Mouse (Mus musculus): ENCODE measurements at regions not wholly inside any gene's neighbourhood (a gene's known extent, or its start where the extent isn't known, plus 50 kb on each side); places are given as distances from the start of the nearest gene placed in this dataset.
A peak's percentile ranks its signal among the peaks of the same experiment; 100 is the strongest.

DNA sequence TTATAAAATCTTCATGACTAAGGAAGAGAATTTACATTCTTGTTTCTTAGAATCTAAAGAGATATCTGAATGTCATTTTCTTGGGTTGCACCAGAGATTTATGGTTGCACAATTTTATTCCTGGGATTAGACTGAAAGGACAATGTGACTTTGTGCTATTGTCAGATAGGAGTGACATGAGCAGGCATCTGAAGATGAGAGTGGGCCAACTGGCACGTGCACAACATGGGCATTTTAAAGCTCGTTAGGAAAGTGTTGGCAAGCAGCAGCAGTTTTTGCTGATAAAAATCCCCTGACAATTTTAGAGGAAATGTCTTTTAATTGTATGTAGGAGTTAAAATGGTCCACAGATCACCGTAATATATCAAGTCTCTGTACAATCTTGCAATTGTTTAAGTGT is 178.9 kb upstream of the Tecrl start:
- no peaks in the 10 kb centered on the region for H3K36me3 ChIP-seq (ENCODE audit: control insufficient read depth, insufficient read depth, low read length)
- no peak overlapping the region for H3K27ac ChIP-seq (ENCODE audit: low read length)
- H3K9ac ChIP-seq (ENCODE audit: low read depth, low read length), result no peak overlapping the region
- no peak overlapping the region for H3K4me3 ChIP-seq (ENCODE audit: low read depth, low read length)
- no peak overlapping the region for H3K4me2 ChIP-seq (ENCODE audit: low read length)
- H3K27me3 ChIP-seq (ENCODE audit: control insufficient read depth, insufficient read depth, low read depth, low read length), result no peaks in the 10 kb centered on the region
- H3K4me1 ChIP-seq (ENCODE audit: control insufficient read depth, insufficient read depth, low read length), result no peaks in the 10 kb centered on the region
- WGBS, result 49% methylated on average over 3 of the region's 3 CpGs
- ATAC-seq, result no peak
- H3K9me3 ChIP-seq (replicated peaks; ENCODE audit: control insufficient read depth, low read length, poor library complexity, severe bottlenecking), result no peaks in the 10 kb centered on the region

GRCm38 (mm10) chr5:83518661-83519060 is 163.7 kb upstream of the Tecrl start:
- no peak overlapping the region for H3K27ac ChIP-seq (ENCODE audit: low read length)
- no peaks in the 10 kb centered on the region for H3K36me3 ChIP-seq (ENCODE audit: control insufficient read depth, insufficient read depth, low read length)
- no peaks in the 10 kb centered on the region for H3K27me3 ChIP-seq (ENCODE audit: control insufficient read depth, insufficient read depth, low read depth, low read length)
- H3K4me1 ChIP-seq (ENCODE audit: control insufficient read depth, insufficient read depth, low read length), result no peaks in the 10 kb centered on the region
- H3K9ac ChIP-seq (ENCODE audit: low read depth, low read length), result no peak overlapping the region
- ATAC-seq, result no peak
- no peak overlapping the region for H3K4me2 ChIP-seq (ENCODE audit: low read length)
- H3K9me3 ChIP-seq (replicated peaks; ENCODE audit: control insufficient read depth, low read length, poor library complexity, severe bottlenecking), result no peaks in the 10 kb centered on the region
- no peak overlapping the region for H3K4me3 ChIP-seq (ENCODE audit: low read depth, low read length)
- 68% methylated on average over 1 of the region's 1 CpGs for WGBS

DNA sequence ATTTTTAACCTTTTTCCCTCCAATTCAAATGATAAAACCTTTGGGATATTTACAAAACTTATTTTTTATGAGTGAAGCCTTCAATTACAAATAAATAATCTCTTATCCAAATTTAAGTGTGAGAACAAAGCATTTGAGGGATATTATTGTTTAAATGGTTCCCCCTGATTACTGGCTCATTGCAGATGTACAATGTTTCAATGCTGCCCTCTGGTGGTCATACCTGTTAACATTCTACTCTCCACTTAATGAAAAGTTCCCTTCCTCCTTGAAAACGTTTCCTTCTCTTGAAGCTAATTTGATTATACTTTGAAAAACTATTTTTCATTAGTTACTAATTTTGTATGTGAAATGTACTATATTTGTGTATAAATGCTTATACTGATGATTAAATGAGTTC is 129.1 kb upstream of the Tecrl start:
- whole genome bisulfite sequencing, result 8% methylated on average over 1 of the region's 1 CpGs
- no peaks in the 10 kb centered on the region for H3K36me3 ChIP-seq (ENCODE audit: control insufficient read depth, insufficient read depth, low read length)

GRCm38 (mm10) chr5:83440259-83440658 is 85.3 kb upstream of the Tecrl start:
- Histone ChIP-seq H3K4me2 (ENCODE audit: low read length) (no peak overlapping the region), H3K27me3 (ENCODE audit: control insufficient read depth, insufficient read depth, low read depth, low read length) (no peaks in the 10 kb centered on the region), H3K27ac (ENCODE audit: low read length) (no peak overlapping the region), H3K4me3 (ENCODE audit: low read depth, low read length) (no peak overlapping the region), H3K36me3 (ENCODE audit: control insufficient read depth, insufficient read depth, low read length) (no peaks in the 10 kb centered on the region), H3K9me3 (replicated peaks; ENCODE audit: control insufficient read depth, low read length, poor library complexity, severe bottlenecking) (no peaks in the 10 kb centered on the region), H3K4me1 (ENCODE audit: control insufficient read depth, insufficient read depth, low read length) (no peaks in the 10 kb centered on the region), H3K9ac (ENCODE audit: low read depth, low read length) (no peak overlapping the region)
- WGBS, result 5% methylated on average over 3 of the region's 3 CpGs
- ATAC-seq, result peak; percentile 54; the same call in 1 of the 2 replicates

More for the DNA sequence above, 129.1 kb upstream of the Tecrl start:
- H3K4me1 ChIP-seq (ENCODE audit: control insufficient read depth, insufficient read depth, low read length), result no peaks in the 10 kb centered on the region
- H3K27ac ChIP-seq (ENCODE audit: low read length), result no peak overlapping the region
- H3K9me3 ChIP-seq (replicated peaks; ENCODE audit: control insufficient read depth, low read length, poor library complexity, severe bottlenecking), result no peaks in the 10 kb centered on the region
- ATAC-seq, result no peak
- no peak overlapping the region for H3K9ac ChIP-seq (ENCODE audit: low read depth, low read length)
- H3K4me2 ChIP-seq (ENCODE audit: low read length), result no peak overlapping the region
- H3K27me3 ChIP-seq (ENCODE audit: control insufficient read depth, insufficient read depth, low read depth, low read length), result no peaks in the 10 kb centered on the region
- H3K4me3 ChIP-seq (ENCODE audit: low read depth, low read length), result no peak overlapping the region

GRCm38 (mm10) chr5:83436510-83436909 is 81.5 kb upstream of the Tecrl start:
- no peak for ATAC-seq
- H3K4me1 ChIP-seq (ENCODE audit: control insufficient read depth, insufficient read depth, low read length), result no peaks in the 10 kb centered on the region
- no peaks in the 10 kb centered on the region for H3K9me3 ChIP-seq (replicated peaks; ENCODE audit: control insufficient read depth, low read length, poor library complexity, severe bottlenecking)
- no peak overlapping the region for H3K9ac ChIP-seq (ENCODE audit: low read depth, low read length)
- no peak overlapping the region for H3K4me2 ChIP-seq (ENCODE audit: low read length)
- no peak overlapping the region for H3K4me3 ChIP-seq (ENCODE audit: low read depth, low read length)
- WGBS, result 50% methylated on average over 1 of the region's 1 CpGs
- H3K27ac ChIP-seq (ENCODE audit: low read length), result no peak overlapping the region
- H3K36me3 ChIP-seq (ENCODE audit: control insufficient read depth, insufficient read depth, low read length), result no peaks in the 10 kb centered on the region
- H3K27me3 ChIP-seq (ENCODE audit: control insufficient read depth, insufficient read depth, low read depth, low read length), result no peaks in the 10 kb centered on the region

- H3K36me3 ChIP-seq (ENCODE audit: control insufficient read depth, insufficient read depth, low read length), result no peaks in the 10 kb centered on the region
- WGBS, result 86% methylated on average over 5 of the region's 5 CpGs
- no peak overlapping the region for H3K27ac ChIP-seq (ENCODE audit: low read length)
These were observed 66.7 kb upstream of the Tecrl start for GRCm38 (mm10) chr5:83421708-83422107.

GRCm38 (mm10) chr5:83410221-83410620 is 55.2 kb upstream of the Tecrl start:
- Histone ChIP-seq H3K4me3 (ENCODE audit: low read depth, low read length) (no peak overlapping the region), H3K4me2 (ENCODE audit: low read length) (no peak overlapping the region), H3K4me1 (ENCODE audit: control insufficient read depth, insufficient read depth, low read length) (no peaks in the 10 kb centered on the region), H3K27ac (ENCODE audit: low read length) (no peak overlapping the region), H3K9me3 (replicated peaks; ENCODE audit: control insufficient read depth, low read length, poor library complexity, severe bottlenecking) (no peaks in the 10 kb centered on the region), H3K9ac (ENCODE audit: low read depth, low read length) (no peak overlapping the region), H3K27me3 (ENCODE audit: control insufficient read depth, insufficient read depth, low read depth, low read length) (no peaks in the 10 kb centered on the region), H3K36me3 (ENCODE audit: control insufficient read depth, insufficient read depth, low read length) (no peaks in the 10 kb centered on the region)
- ATAC-seq, result no peak
- WGBS, result 59% methylated on average over 2 of the region's 2 CpGs

More at GRCm38 (mm10) chr5:83421708-83422107, 66.7 kb upstream of the Tecrl start:
- H3K9ac ChIP-seq (ENCODE audit: low read depth, low read length), result no peak overlapping the region
- H3K4me2 ChIP-seq (ENCODE audit: low read length), result no peak overlapping the region
- H3K4me1 ChIP-seq (ENCODE audit: control insufficient read depth, insufficient read depth, low read length), result no peaks in the 10 kb centered on the region
- ATAC-seq, result no peak
- H3K4me3 ChIP-seq (ENCODE audit: low read depth, low read length), result no peak overlapping the region
- no peaks in the 10 kb centered on the region for H3K27me3 ChIP-seq (ENCODE audit: control insufficient read depth, insufficient read depth, low read depth, low read length)
- H3K9me3 ChIP-seq (replicated peaks; ENCODE audit: control insufficient read depth, low read length, poor library complexity, severe bottlenecking), result no peaks in the 10 kb centered on the region

DNA sequence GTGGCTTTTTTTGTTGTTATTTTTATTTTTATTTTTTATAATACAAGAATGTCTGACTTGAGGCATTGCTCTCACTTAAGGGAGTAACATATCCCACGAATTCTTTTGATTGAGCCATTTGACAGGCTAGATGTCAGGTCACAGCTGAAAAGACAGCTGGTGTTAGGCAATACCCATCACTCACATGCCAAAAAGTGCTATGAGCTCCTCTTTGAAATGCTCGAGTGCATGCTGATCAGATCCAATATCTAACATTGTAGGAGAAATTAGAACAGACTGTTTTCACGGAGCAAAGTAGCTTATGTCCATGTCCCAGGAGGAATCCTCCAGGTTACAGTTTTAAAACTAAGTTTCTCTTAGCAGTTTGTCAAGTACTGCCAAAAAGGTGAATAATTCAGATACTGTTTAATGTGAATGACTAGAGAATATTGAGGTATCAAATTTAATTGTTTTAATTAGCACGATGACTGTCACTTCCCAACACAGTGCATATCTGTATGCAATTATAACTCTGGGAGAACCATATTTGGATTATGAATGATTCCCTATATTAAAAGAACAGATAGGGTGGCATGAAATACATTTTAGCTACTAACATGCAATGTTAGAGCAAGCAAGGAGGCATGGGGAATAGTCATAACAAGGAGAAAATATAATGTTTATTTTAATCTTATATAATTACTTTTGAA is 50.4 kb upstream of the Tecrl start:
- no peaks in the 10 kb centered on the region for H3K4me1 ChIP-seq (ENCODE audit: control insufficient read depth, insufficient read depth, low read length)
- no peaks in the 10 kb centered on the region for H3K9me3 ChIP-seq (replicated peaks; ENCODE audit: control insufficient read depth, low read length, poor library complexity, severe bottlenecking)
- no peak overlapping the region for H3K4me3 ChIP-seq (ENCODE audit: low read depth, low read length)
- no peaks in the 10 kb centered on the region for H3K36me3 ChIP-seq (ENCODE audit: control insufficient read depth, insufficient read depth, low read length)
- 75% methylated on average over 4 of the region's 4 CpGs for WGBS
- no peak overlapping the region for H3K27ac ChIP-seq (ENCODE audit: low read length)
- ATAC-seq, result peak; percentile 58; the same call in 1 of the 2 replicates
- H3K4me2 ChIP-seq (ENCODE audit: low read length), result no peak overlapping the region
- H3K27me3 ChIP-seq (ENCODE audit: control insufficient read depth, insufficient read depth, low read depth, low read length), result no peaks in the 10 kb centered on the region
- H3K9ac ChIP-seq (ENCODE audit: low read depth, low read length), result no peak overlapping the region

Measured in midbrain, embryonic 16.5 days (tissue).